Mouse (Mus musculus): Measurements from ENCODE around the gene Rgsl1.

DNA sequence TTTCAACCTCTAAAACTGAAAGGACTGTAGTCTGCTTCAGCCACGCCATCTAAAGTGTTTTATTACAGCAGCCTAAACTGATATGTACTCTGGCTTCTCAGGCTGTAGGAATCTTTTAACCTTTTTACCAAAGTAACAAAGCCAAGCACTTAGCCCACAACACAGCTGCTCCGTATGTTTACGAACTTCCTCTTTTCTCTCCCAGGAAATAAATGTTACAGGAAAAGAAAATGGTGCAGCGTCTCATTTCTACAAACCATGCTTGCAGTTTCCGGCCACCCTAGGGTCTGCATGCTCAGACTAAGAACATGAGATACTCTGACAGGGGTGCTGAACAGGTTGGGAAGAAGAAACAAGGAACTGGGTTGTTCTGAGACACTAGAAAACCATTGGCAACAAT is 75.5 kb downstream of the Rgsl1 start:
- TF ChIP-seq CTCF (IDR thresholded peaks at IDR 0.05; ENCODE audit: control insufficient read depth, insufficient read depth, insufficient read length) (no peak), USF1 (IDR thresholded peaks at IDR 0.05; ENCODE audit: low read depth) (no peak), CEBPB (IDR thresholded peaks at IDR 0.05; ENCODE audit: low read depth) (no peak), MYOD1 (IDR thresholded peaks at IDR 0.05; ENCODE audit: control insufficient read depth, insufficient read length, low read depth) (no peak), MAX (IDR thresholded peaks at IDR 0.05) (no peak), MYOG (IDR thresholded peaks at IDR 0.05; ENCODE audit: control insufficient read depth, extremely low read depth, insufficient read length) (no peak)
